Mouse (Mus musculus): ENCODE data around the gene Anapc15-ps.

DNA sequence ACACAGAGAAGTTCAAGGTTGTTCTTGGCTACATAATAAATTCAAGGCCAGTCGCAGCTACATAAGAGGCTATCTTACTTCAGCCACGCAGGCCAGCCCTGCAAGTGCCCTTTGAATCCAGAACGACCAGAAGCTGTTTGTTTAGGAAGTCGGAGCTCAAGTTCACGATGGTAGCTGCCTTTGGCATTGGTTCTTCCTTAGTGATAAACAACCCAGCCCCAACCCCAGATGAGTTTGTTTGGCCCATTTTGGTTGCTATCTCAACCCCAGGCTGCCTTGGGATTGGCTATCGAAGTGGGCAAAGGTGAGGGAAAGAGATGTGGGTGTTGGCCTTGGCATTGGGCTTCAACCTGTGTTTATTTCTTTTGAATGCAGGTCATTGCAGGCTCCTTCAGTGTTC lies 48.0 kb downstream of the Anapc15-ps start:
- TF ChIP-seq TAL1 (IDR thresholded peaks at IDR 0.05; ENCODE audit: low read length) (no peak), GATA1 (IDR thresholded peaks at IDR 0.05; ENCODE audit: low read length) (no peak)

All from erythroblast, embryonic 14.5 days (primary cell).